Mouse (Mus musculus) E14TG2a.4 (cell line): Measurements from ENCODE around the gene Celf2.

Source experiments
- H3K27me3 ChIP-seq: 2 replicates; pipeline ENCODE4 v1.6.1; 2014; ENCODE audit warnings: low read length, control low read depth; ENCODE audit not compliant: insufficient read depth
- H3K36me3 ChIP-seq: 2 replicates; pipeline ENCODE4 v1.6.1; 2014; ENCODE audit warnings: low read length, control low read depth; ENCODE audit not compliant: insufficient read depth
- H3K4me1 ChIP-seq: replicated peaks from 2 replicates; pipeline ENCODE4 v1.6.1; 2014; ENCODE audit warnings: low read depth, low read length, control low read depth
- H3K4me3 ChIP-seq: replicated peaks from 2 replicates; pipeline ENCODE4 v1.5.1; 2014; ENCODE audit warnings: mild to moderate bottlenecking, low read length
- H3K9me3 ChIP-seq: 2 replicates; pipeline ENCODE4 v1.6.1; 2014; ENCODE audit warnings: low read length, control low read depth
- CTCF ChIP-seq: conservative IDR thresholded peaks from 2 replicates; pipeline ENCODE4 v1.5.1; 2014; ENCODE audit warnings: low read length
- NANOG ChIP-seq: IDR thresholded peaks from 2 replicates; pipeline ENCODE4 v1.6.1; 2014; ENCODE audit warnings: borderline replicate concordance, low read length, mixed read lengths
- POU5F1 ChIP-seq: IDR thresholded peaks from 2 replicates; pipeline ENCODE4 v1.6.1; 2014; ENCODE audit warnings: low read length, borderline replicate concordance

Gene Celf2

DNA sequence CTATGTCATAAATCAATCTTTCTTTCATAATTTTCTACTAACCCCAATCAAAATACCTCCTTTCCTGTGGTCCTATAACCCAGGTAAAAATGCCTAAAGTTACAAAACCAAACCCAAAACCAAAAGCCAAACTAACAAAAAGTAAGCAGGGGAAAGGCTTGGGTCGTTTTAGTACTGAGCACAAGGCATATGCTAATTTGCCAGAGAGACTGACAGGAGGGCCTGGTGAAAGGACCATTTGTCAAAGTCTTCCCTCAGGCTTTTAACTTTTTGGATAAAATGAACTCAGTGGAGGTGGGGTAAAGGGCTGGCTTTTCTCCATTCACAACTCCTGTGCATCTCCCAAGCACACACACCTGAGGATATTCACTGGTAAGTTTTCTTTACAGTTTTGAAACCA, 463.2 kb downstream of the Celf2 start:
- Histone ChIP-seq H3K9me3 (no peaks in the 10 kb centered on the region), H3K4me1 (no peaks in the 10 kb centered on the region), H3K4me3 (no peak overlapping the region), H3K36me3 (no peaks in the 10 kb centered on the region), H3K27me3 (no peaks in the 10 kb centered on the region)
- no peak for TF ChIP-seq CTCF
- no peak for TF ChIP-seq NANOG
- TF ChIP-seq POU5F1: no peak

DNA sequence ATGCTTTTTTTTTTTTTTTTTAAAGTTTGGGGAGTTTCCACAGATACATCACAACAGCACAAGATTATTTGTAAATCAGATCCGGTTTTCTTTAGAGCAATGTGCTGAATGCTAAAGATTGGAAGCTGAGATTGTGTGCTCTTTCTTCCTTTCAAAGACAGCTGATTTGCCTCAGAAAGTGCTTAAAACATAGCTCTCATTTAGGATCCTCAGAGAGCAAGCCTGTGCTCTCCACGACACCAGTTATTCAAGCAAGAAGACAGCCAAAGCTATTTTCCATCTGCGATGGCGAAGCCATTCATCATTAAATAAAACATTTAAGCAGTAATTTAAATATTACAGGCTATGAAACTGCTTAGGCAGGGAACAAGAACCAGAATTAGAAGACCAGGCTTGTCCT, 463.8 kb downstream of the Celf2 start:
- Histone ChIP-seq H3K27me3 (no peaks in the 10 kb centered on the region), H3K4me3 (no peak overlapping the region), H3K36me3 (no peaks in the 10 kb centered on the region), H3K4me1 (no peaks in the 10 kb centered on the region), H3K9me3 (no peaks in the 10 kb centered on the region)
- TF ChIP-seq POU5F1 (no peak), CTCF (no peak), NANOG (no peak)

DNA sequence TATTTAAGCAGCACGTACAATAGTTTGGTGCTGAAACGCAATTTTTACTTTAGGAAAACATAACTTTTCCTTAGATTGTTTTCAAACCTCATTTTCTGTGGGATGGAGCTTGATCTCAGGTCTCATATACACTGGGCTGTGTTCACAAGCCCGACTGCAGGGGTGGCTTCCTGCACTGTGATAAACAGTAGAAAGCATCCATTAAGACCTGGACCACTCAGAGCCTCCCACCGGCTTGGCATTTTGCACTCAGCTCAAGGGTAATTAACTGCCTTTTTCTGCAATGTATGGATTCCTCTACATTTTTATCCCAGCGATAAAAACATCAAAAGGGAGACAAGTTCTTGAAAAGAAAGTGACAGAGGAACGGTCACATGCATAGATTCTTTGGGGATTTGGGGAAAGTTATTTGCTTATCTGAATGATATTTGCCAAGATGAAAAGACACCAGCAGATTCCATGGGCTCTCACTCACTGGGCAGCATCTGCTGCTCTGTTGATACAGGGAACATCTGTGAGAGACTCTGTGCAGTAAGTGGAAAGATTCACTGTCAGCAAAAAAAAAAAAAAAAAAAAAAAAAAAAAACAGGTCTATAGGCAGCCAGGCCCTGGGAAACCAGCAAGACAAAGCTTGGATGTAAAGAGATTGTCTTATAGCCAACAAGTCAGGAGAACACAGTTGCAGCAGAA, 465.4 kb downstream of the Celf2 start:
- Histone ChIP-seq H3K27me3 (no peaks in the 10 kb centered on the region), H3K36me3 (no peaks in the 10 kb centered on the region), H3K4me1 (no peaks in the 10 kb centered on the region), H3K9me3 (no peaks in the 10 kb centered on the region), H3K4me3 (no peak overlapping the region)
- TF ChIP-seq CTCF (no peak), POU5F1 (no peak), NANOG (no peak)

DNA sequence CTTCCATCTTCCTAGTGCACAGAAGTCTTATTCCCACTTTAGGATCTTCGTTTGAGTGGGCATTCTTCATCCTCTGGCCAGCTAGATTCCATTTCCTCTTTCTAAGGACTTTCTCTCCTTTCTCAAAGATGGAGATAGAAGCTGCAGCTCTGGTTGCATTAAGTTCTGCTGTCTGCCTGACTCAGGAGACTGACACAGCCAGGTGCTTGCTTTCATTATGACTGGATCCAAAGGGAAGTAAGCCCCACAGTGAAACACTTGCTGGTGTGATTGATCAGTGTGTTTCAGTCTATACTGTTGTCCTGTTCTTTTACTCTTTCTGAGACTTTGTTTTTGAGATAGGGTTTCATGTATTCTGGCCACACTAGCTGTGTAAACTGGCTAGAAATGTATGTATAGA, 468.4 kb downstream of the Celf2 start:
- Histone ChIP-seq H3K4me1 (no peaks in the 10 kb centered on the region), H3K27me3 (no peaks in the 10 kb centered on the region), H3K36me3 (no peaks in the 10 kb centered on the region), H3K9me3 (no peaks in the 10 kb centered on the region), H3K4me3 (no peak overlapping the region)
- no peak for TF ChIP-seq CTCF
- TF ChIP-seq POU5F1: no peak
- no peak for TF ChIP-seq NANOG

DNA sequence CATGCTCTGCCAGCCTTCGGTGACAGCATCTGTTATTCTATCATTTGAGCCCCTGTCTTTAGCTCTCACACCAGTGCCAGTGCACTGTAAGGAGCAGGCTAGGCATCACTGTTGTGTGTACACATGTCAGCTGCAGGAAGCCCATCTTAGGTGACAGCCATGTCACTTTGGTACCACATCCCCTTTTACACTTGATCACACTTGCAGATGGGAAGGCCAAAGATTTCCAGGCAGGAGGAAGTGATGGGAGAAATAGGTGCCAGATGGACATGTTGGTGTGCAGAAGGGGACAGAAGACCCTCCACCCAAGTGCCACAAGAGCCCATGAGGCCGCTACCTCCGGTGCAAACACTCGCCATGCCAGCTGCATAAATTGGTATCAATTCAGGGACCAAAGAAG, 470.4 kb downstream of the Celf2 start:
- no peaks in the 10 kb centered on the region for H3K36me3 ChIP-seq
- no peak for TF ChIP-seq NANOG
- TF ChIP-seq POU5F1: no peak
- no peaks in the 10 kb centered on the region for H3K4me1 ChIP-seq
- no peak overlapping the region for H3K4me3 ChIP-seq
- H3K27me3 ChIP-seq: no peaks in the 10 kb centered on the region
- H3K9me3 ChIP-seq: no peaks in the 10 kb centered on the region

DNA sequence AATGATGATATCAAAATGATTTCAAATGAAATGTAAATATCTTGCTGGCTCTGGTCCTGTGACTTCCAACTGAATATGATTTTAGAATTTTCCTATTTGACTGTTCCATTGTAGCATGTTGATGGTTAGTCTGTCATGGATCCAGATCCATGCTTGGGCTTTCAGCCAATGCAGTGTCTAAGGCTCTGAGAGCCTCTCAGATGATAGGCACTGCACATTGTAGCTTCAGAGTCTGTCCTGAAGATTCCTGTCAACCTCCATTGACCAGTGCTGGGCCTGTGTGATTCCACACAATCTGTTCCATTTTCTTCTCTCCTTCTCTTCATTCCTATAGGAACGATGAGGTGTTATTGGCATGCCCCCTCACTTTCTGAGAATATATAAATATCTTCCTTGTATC, 478.0 kb downstream of the Celf2 start:
- H3K4me1 ChIP-seq: no peaks in the 10 kb centered on the region
- H3K36me3 ChIP-seq: no peaks in the 10 kb centered on the region
- H3K4me3 ChIP-seq: no peak overlapping the region
- H3K9me3 ChIP-seq: no peaks in the 10 kb centered on the region
- no peak for TF ChIP-seq CTCF
- TF ChIP-seq NANOG: no peak
- no peak for TF ChIP-seq POU5F1
- no peaks in the 10 kb centered on the region for H3K27me3 ChIP-seq

DNA sequence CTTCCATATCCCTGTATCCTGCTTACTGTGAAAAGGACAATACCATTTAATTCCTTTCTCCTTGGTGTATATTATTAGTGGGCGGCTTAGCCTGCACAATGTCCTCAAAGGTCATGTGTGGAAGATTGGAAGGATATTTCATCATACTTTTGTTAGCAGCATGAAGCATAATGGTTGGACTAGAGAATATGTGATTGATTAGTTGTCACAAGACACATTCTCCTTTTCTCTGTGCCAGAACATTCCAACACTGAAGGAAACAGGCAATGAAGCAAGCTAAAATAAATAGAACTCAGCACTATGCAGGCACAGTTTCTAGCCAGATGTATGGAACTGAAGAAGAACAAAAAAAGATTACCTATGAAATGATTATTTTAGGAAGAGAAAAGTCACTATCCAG, 482.6 kb downstream of the Celf2 start:
- Histone ChIP-seq H3K4me1 (no peaks in the 10 kb centered on the region), H3K9me3 (no peaks in the 10 kb centered on the region), H3K27me3 (no peaks in the 10 kb centered on the region), H3K36me3 (no peaks in the 10 kb centered on the region), H3K4me3 (no peak overlapping the region)
- TF ChIP-seq NANOG: no peak
- TF ChIP-seq CTCF: no peak
- TF ChIP-seq POU5F1: no peak

DNA sequence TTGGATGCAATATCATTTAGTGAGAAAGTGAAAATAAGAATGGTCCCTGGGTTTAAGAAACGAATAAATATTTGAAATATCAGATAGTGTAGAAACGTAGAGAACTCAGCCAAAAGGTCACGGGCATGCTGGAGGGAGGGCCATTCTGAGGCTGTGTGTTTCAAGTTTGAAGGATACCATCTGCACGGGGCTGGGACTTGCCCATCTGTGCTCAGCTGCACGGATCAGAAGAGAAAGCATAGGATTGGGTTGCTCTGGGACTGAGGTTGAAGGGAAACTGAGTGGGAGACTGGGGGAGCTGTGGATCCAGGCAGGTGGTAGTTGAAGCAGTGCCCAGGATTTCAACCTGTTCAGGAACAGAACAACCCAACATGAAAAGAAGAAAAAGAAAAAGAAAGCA, 483.8 kb downstream of the Celf2 start:
- H3K4me1 ChIP-seq: no peaks in the 10 kb centered on the region
- no peak overlapping the region for H3K4me3 ChIP-seq
- H3K36me3 ChIP-seq: no peaks in the 10 kb centered on the region
- no peaks in the 10 kb centered on the region for H3K9me3 ChIP-seq
- no peak for TF ChIP-seq CTCF
- no peak for TF ChIP-seq POU5F1
- no peak for TF ChIP-seq NANOG
- H3K27me3 ChIP-seq: no peaks in the 10 kb centered on the region

DNA sequence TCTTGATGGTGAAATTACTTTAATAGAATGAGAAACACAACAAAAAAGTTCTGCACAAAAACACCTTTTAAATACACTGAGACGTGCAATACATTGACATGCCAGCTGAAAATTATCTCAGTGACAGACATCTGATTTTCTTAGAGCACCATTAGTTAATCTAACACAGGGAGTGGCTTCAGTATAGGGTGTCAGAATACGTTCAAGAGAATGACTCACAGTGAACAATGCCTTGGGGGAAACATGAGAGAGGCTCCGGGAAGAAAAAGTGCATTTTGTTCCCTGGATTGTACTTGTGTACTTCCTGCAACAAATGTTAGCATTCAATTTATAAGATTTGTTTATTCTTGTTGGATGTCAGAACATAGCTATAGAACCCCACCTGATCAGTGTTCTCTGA, 487.2 kb downstream of the Celf2 start:
- TF ChIP-seq POU5F1: no peak
- no peak for TF ChIP-seq NANOG
- no peak for TF ChIP-seq CTCF
- H3K4me1 ChIP-seq: no peaks in the 10 kb centered on the region
- no peaks in the 10 kb centered on the region for H3K27me3 ChIP-seq
- H3K36me3 ChIP-seq: no peaks in the 10 kb centered on the region
- H3K4me3 ChIP-seq: no peak overlapping the region
- H3K9me3 ChIP-seq: no peaks in the 10 kb centered on the region
